Mouse (Mus musculus) splenic B cell, adult 2 months (primary cell): ENCODE data around the gene Zfp652.

Experiments used
- DNase-seq: peaks from one replicate; pipeline ENCODE4 v3.0.0-alpha.2; 2011; ENCODE audit warnings: low read depth, low spot score
- H3K27me3 ChIP-seq: 2 replicates; pipeline ENCODE4 v1.6.1; 2012; ENCODE audit warnings: mild to moderate bottlenecking, low read length, moderate library complexity, mixed read lengths; ENCODE audit not compliant: control insufficient read depth, poor library complexity, insufficient read depth, severe bottlenecking
- H3K36me3 ChIP-seq: 2 replicates; pipeline ENCODE4 v1.6.1; 2012; ENCODE audit warnings: mild to moderate bottlenecking, low read length, moderate library complexity, mixed read lengths; ENCODE audit not compliant: control insufficient read depth, poor library complexity, insufficient read depth, severe bottlenecking

Zfp652 gene

DNA sequence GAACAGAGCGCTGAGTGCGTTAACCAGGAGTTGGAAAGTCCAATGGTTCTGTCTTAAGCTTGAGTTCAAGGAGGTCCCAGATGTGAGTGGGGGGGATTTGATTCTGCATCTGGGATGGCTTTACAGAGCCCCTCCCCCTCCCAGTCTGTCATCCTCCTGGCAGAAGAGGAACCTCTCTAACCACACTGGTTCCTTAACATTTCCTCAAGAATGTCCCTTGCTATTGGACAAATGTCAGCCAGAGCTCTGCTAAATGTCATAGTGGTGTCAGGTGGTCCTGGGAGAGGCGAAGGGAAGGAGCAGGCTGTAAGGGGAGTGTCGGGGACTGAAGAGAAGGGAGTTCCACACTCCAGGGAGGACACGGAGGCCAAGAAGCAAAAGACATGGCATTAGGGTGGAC lies 130.5 kb downstream of the Zfp652 start:
- no peaks in the 10 kb centered on the region; the same call in none of the 2 replicates for H3K36me3 ChIP-seq
- no peaks in the 10 kb centered on the region for H3K27me3 ChIP-seq
- DNase-seq: no peak

DNA sequence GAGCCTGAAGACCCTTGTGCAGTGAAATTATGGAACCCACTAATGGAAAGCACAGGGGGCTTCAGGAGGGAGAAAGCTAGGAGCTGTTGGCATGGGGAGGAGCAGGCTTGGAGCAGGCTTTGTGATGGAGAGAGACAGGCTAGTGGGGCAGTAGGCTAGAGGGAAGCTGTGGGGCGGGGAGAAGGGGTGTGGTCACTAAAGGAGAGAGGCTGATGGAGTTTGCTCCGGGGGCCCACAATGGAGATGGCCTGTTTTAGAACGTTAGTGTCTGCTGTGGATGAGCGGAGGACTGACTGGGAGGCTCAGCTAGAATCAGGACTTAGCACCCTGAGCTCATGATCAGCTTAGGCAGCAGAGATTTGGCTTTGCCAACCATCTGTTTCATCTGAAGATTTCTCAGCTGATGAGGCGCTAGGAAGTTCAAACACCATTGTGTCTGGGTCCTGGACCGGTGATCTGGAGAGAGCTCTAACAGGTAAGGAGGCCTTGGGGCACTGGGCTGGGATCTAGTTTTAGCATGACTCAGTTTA lies 131.0 kb downstream of the Zfp652 start:
- H3K27me3 ChIP-seq: no peaks in the 10 kb centered on the region
- DNase-seq: no peak
- H3K36me3 ChIP-seq: no peaks in the 10 kb centered on the region; the same call in none of the 2 replicates

DNA sequence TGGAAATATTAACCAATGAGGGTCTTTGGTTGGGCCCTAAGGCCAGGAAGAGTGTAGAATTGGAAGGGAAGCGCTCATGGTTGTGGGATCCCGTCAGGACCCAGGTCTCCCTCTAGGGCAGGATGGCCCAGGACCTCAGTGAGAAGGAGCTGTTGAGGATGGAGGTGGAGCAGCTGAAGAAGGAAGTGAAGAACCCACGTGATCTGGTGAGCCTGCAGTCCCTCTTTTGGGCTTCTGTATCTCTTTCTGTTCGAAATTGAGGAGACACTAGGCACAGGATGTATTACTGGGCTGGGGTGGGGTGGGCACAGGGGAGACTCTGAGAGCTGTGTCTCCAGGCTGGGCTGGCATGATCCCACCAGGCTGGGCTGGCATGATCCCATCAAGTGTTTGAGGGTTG lies 132.5 kb downstream of the Zfp652 start:
- H3K36me3 ChIP-seq: no peaks in the 10 kb centered on the region; the same call in none of the 2 replicates
- DNase-seq: no peak
- H3K27me3 ChIP-seq: no peaks in the 10 kb centered on the region

DNA sequence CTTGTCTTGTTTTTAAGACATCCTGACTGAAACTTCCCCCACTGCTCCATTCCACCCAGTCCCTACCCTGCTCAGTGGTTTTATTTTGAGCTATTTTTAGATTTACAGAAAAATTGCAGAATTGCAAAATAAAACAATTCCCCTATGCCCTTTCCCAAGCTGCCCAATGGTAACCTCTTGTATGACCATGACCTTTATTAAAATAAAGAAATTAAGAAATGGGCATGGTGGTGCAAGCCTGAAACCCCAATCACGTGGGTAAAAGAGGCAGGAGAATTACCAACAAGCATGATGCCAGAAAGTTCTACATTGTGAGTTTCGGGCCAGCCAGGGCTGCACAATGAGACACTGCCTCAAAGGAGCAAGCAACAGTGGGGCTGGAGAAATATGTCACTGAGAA lies 138.4 kb downstream of the Zfp652 start:
- H3K27me3 ChIP-seq: no peaks in the 10 kb centered on the region
- no peak for DNase-seq

DNA sequence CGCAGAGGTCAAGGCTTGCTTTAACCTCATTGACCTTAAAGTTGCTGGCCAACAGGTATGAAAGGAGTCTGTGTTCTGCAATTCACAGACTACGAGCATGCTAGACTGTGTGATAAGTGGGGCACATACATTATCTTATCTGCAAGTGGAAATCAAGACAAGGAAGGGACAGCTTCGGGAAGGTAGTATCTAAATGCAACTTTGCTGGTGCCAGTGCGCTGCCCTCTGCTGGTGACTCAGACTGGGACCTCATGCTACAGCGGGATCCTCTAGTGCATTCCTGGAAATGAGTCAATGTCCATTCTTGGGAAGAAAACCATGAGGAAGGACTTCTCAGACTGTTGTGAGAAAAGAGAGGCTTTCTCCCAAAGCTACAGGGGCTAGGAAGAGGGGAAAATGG lies 141.2 kb downstream of the Zfp652 start:
- DNase-seq: peak; percentile 82
- no peaks in the 10 kb centered on the region for H3K36me3 ChIP-seq
- H3K27me3 ChIP-seq: no peaks in the 10 kb centered on the region

More for the DNA sequence above, 138.4 kb downstream of the Zfp652 start:
- no peaks in the 10 kb centered on the region for H3K36me3 ChIP-seq

DNA sequence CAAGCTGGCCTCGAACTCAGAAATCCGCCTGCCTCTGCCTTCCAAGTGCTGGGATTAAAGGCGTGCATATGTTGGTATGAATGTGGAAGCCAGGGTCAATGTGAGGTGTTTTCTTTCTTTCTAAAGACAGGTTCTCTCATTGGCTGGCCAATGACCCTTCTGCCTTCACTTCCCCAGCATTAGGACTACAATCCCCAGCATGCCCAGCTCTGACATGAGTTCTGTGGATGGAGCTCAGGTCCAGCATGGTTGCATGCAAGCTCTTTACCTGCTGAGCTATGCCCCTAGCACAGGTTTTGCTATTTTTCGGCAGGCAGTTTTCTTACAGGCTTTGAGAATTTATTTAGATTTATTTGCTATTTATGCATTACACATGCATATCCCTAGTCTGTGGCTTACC lies 144.8 kb downstream of the Zfp652 start:
- no peak for DNase-seq
- H3K27me3 ChIP-seq: no peaks in the 10 kb centered on the region
- H3K36me3 ChIP-seq: no peaks in the 10 kb centered on the region

DNA sequence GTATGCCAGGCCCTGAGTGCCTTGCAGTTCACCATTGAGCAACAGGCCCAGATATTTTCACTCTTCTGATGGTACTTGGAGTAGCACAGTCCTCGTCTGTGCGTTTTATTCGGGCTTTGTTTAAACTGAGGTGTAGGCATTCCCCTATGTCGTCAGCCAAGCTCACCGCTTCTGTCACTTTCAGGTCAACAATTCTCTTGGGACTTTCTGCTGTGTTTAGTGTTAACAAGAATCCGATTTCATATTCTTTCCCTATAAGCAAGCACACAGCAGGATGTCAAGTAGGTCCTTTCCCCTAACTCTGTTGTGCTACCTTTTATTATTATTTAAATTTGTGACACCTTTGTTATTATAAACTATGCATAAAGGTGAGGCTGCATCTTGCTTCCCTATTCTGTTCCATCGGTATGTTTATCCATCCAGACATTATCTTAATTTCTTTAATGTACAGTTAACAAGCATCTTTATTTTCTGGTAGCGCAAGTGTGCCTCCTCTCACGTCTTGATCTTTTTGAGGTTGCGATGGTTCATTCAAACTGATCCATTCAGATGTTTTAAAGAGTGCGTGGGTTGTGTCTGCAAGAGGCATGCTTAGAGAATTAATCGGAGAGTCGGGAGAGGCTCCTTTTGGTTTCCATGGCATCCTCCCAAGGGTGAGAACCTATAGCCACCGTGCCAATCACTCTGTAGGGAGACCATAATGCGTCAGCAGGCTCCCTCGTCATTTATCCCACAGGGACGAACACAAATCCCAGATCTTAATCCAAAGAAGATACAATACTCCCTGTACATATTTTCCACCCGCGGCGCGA lies 145.4 kb downstream of the Zfp652 start:
- DNase-seq: peak; percentile 42
- Histone ChIP-seq H3K27me3 (no peaks in the 10 kb centered on the region), H3K36me3 (no peaks in the 10 kb centered on the region)

DNA sequence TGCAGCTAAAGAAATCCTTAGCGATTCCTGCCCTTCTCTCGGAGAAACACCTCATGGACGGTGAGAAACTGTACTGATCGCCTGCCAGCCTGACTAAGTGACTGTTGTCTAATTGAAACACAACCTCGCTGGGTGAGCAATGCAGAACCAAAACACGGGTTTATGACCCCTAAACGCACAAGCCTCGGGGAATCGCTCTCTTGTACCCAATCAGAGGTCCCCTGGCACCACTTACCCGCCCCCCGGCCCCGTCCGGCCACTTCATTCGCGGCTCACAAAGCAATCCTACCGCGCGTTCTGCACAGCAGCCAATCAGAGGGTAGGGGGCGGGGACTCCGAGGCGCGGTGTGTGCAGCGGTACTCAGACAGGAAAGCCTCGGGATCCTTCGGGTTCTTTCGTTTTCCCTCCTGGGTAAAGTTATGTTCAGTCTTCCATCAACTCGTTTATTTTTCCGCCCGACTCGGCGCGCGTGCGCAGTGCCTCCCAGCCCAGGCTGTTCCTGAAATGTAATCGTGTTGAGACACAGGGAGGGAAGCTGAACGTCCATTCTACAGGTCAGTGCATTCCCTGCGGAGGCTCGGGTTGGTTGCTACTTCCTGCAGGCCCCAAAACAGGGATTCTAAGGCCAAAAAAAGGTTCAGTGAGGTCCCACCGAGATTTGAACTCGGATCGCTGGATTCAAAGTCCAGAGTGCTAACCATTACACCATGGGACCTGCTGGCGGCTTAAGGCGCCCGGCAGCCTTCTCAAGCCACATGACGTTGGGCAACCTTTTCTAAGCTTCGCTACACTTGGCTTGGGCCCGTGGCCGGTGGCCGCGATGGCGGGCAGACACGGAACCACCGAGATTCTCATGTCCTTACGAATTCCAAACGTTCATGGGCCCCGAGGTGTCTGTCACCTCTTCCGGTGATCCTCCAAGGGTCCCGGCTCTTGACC lies 146.3 kb downstream of the Zfp652 start:
- Histone ChIP-seq H3K36me3 (no peaks in the 10 kb centered on the region), H3K27me3 (no peaks in the 10 kb centered on the region)
- peak; percentile 99 for DNase-seq

DNA sequence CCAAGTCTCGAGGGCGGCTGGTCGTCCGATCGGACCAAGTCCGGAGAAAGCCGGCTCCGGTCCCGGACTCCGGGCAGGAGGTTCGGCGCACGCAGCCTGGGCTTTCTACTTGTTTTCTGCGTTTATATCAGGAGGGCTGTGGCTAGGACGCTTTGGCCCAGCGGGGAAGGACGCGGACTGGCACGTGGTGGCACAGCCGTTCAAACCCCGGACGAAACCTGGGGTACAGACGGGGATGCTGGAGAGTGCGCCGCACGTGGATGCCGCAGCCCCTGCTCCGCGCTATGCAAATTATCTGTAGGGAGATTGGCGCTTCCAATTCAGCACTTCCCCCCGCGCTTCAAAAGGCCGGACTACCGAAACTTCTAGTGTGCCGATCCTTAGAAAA lies 147.0 kb downstream of the Zfp652 start:
- Histone ChIP-seq H3K27me3 (no peaks in the 10 kb centered on the region), H3K36me3 (no peaks in the 10 kb centered on the region)
- DNase-seq: peak; percentile 73

DNA sequence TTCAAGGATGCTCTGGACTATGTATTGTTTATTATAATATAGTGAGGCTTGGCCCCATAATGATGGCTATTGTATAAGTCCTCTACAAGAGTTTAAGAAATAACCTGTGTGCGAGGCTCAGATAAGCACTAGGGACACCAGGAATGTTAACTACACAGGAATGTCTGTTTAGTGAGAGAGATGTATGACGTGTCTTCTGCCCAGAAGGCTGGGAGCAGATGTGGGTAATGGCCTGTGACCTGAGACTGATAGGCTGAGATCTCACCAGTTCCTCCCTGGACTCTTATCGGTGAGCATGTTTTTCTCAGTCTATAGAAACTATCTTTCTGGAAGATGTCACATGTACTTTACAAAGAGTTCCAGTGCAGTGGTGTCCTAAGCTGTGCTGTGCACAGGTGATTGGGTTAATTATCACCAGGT lies 147.6 kb downstream of the Zfp652 start:
- Histone ChIP-seq H3K36me3 (no peaks in the 10 kb centered on the region), H3K27me3 (no peaks in the 10 kb centered on the region)
- peak; percentile 31 for DNase-seq

DNA sequence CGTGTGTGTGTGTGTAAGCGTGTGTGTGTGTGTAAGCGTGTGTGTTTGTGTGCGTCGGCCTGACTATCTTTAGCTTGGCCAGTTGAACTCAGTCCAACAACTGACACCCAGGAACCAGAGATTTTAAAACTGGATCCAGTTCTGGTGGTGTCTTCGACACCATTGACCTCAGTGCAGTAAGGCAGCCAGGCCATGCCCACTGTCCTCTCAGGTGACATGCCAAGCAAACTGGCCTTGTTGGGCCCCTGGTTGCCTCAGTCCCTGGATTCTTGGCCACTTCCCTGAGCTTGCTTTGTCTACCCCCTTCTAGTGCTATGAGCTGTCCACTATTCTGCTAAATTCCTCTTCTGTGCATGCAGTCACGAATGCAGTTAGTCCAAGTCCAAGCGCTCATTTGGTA lies 148.9 kb downstream of the Zfp652 start:
- H3K36me3 ChIP-seq: no peaks in the 10 kb centered on the region
- no peaks in the 10 kb centered on the region for H3K27me3 ChIP-seq
- no peak for DNase-seq

DNA sequence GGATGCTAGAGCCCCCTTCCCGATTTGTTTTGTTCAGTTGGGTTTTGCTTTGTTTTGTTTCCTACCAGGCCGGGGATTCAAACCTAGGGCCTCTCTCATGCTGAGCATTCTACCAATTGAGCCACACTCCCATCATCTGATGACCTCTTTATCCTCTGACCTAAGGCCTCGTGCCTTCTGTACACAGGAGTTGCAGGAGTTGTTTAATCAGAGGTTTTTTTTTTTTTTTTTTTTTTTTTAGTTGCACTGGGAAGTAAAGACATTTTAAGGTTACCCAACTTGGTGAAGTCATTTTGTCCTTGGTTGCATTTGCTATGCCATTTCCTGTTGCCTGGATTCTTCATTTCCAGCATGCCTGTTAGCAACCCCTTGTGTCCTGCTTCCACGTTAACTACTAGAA lies 157.0 kb downstream of the Zfp652 start:
- no peaks in the 10 kb centered on the region for H3K36me3 ChIP-seq
- H3K27me3 ChIP-seq: no peaks in the 10 kb centered on the region
- no peak for DNase-seq

DNA sequence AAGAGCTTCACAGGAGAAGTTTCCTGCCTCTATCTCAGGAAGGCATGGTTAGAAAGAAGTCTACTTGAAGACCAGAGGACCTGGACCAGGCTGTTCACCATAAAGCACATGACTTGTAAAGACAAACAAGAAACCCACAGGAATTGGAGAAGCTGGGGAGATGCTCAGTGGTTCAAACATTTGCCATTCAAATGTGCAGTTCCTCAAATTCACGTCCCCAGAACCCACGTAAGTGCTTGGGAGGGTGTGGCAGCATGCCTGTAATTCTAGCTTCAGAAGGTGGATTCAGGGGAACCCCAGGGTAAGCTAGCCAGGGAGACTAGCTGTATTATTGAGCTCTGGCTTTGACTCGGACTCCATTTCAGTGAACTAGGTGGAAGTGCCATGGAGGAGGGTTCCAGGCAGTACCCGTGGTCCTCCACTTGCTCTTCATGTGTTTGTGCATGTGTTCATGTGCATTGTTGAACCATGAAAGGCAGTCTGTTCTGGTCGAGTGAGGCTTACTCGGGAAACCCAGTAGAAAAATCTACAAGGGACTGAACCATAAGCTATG lies 157.5 kb downstream of the Zfp652 start:
- DNase-seq: peak; percentile 78
- Histone ChIP-seq H3K27me3 (no peaks in the 10 kb centered on the region), H3K36me3 (no peaks in the 10 kb centered on the region)

DNA sequence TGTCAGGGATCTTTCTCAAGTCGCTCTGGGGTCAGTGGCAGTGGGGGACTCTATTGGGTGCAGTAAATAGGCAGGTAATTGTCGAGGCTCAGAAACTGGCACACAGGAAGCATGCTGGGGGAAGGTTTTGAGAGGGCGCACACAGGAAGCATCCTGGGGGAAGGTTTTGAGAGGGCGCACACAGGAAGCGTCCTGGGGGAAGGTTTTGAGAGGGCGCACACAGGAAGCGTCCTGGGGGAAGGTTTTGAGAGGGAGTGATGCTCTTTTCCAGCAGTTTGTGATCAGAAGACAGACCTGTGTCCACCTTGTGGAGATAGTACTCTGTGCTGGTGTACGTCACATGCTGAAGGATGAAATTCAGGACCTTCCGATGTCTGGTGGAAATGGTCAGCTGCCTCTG lies 163.3 kb downstream of the Zfp652 start:
- Histone ChIP-seq H3K36me3 (no peaks in the 10 kb centered on the region), H3K27me3 (no peaks in the 10 kb centered on the region)
- DNase-seq: peak; percentile 43

DNA sequence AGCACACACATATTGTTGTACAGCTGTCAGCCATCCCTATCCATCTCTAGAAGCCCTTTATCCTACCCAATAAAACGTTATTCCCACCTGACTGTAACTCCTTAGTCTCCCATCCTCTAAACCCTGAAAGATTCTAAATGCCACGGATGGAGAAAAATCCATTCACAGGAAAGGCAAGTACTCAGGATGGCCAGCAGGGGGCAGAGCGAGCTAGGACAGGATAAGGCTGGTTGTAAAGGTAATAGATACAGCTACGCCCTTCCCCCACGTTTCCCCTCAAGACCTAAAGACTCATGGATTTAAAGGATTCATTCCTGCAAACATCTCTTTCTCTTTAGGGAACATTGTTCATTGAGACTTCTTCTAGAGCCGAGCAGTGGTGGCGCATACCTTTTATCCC lies 163.8 kb downstream of the Zfp652 start:
- DNase-seq: peak; percentile 74
- no peaks in the 10 kb centered on the region for H3K27me3 ChIP-seq
- no peaks in the 10 kb centered on the region for H3K36me3 ChIP-seq
